Mouse (Mus musculus): Measurements from ENCODE around the gene Dyrk1a. TPM values are rescaled to one million over a fixed set of nuclear protein-coding genes. Genes with fewer than 3 reads are reported as not detected.
A peak's percentile ranks its signal among the peaks of the same experiment; 100 is the strongest.

Gene Dyrk1a
- polyA plus RNA-seq, 1 experiment from 2014 or later, result 16.8 TPM

GRCm38 (mm10) chr16:94624871-94625270 lies 55.1 kb downstream of the Dyrk1a start:
- Histone ChIP-seq H3K9ac (replicated peaks; ENCODE audit: low read depth, low read length) (no peak overlapping the region), H3K36me3 (ENCODE audit: control insufficient read depth, insufficient read depth, low read length) (no peaks in the 10 kb centered on the region), H3K4me3 (ENCODE audit: low read depth, low read length) (no peak overlapping the region), H3K9me3 (ENCODE audit: control insufficient read depth, low read depth, low read length) (no peaks in the 10 kb centered on the region), H3K4me2 (replicated peaks; ENCODE audit: low read depth, low read length) (no peak overlapping the region), H3K27me3 (ENCODE audit: control insufficient read depth, insufficient read depth, low read length) (no peaks in the 10 kb centered on the region), H3K4me1 (ENCODE audit: control insufficient read depth, insufficient read depth, low read length) (peaks cover 15% of the 10 kb centered on the region; the same call in 1 of the 2 replicates), H3K27ac (ENCODE audit: low read length) (no peak overlapping the region)
- ATAC-seq (ENCODE audit: insufficient number of reproducible peaks, insufficient read depth, low FRiP score, low read depth), result no peak
- WGBS, result 79% methylated on average over 4 of the region's 4 CpGs

DNA sequence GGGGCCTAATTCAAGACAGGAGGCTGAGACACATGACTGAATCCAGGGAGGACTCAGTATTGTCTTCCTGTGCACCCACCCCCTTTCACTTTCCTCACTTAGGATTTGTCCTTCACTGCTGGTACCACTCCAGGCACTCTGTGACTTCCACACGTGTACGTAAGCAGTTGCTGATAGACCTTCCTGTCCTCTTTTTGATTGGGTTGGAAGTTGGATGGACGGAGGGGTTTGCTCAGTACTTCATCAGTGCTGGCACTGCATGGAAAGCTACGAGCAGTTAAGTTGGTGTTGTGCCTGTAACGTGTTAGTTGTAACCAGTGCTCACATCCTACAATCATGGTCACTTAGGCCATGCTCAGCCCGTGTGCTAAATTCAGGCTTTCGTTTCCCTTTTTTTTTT lies 55.8 kb downstream of the Dyrk1a start:
- Histone ChIP-seq H3K4me3 (ENCODE audit: low read depth, low read length) (no peak overlapping the region), H3K4me1 (ENCODE audit: control insufficient read depth, insufficient read depth, low read length) (peaks cover 15% of the 10 kb centered on the region; the same call in 1 of the 2 replicates), H3K9me3 (ENCODE audit: control insufficient read depth, low read depth, low read length) (no peaks in the 10 kb centered on the region), H3K4me2 (replicated peaks; ENCODE audit: low read depth, low read length) (no peak overlapping the region), H3K9ac (replicated peaks; ENCODE audit: low read depth, low read length) (no peak overlapping the region), H3K27me3 (ENCODE audit: control insufficient read depth, insufficient read depth, low read length) (no peaks in the 10 kb centered on the region), H3K27ac (ENCODE audit: low read length) (no peak overlapping the region), H3K36me3 (ENCODE audit: control insufficient read depth, insufficient read depth, low read length) (no peaks in the 10 kb centered on the region)
- WGBS, result 88% methylated on average over 7 of the region's 7 CpGs
- ATAC-seq (ENCODE audit: insufficient number of reproducible peaks, insufficient read depth, low FRiP score, low read depth), result no peak

- Histone ChIP-seq H3K27me3 (ENCODE audit: control insufficient read depth, insufficient read depth, low read length) (no peaks in the 10 kb centered on the region), H3K36me3 (ENCODE audit: control insufficient read depth, insufficient read depth, low read length) (no peaks in the 10 kb centered on the region), H3K4me3 (ENCODE audit: low read depth, low read length) (no peak overlapping the region), H3K27ac (ENCODE audit: low read length) (peak overlapping the region; percentile 11; the same call in 1 of the 2 replicates), H3K4me2 (replicated peaks; ENCODE audit: low read depth, low read length) (no peak overlapping the region), H3K4me1 (ENCODE audit: control insufficient read depth, insufficient read depth, low read length) (peaks cover 15% of the 10 kb centered on the region; the same call in 1 of the 2 replicates), H3K9me3 (ENCODE audit: control insufficient read depth, low read depth, low read length) (no peaks in the 10 kb centered on the region), H3K9ac (replicated peaks; ENCODE audit: low read depth, low read length) (no peak overlapping the region)
- no peak for ATAC-seq (ENCODE audit: insufficient number of reproducible peaks, insufficient read depth, low FRiP score, low read depth)
- 60% methylated on average over 5 of the region's 5 CpGs for WGBS
Observed at GRCm38 (mm10) chr16:94627736-94628135, 57.9 kb downstream of the Dyrk1a start.

GRCm38 (mm10) chr16:94628976-94629729 lies 59.3 kb downstream of the Dyrk1a start:
- peak; percentile 59; the same call in 1 of the 2 replicates for ATAC-seq (ENCODE audit: insufficient number of reproducible peaks, insufficient read depth, low FRiP score, low read depth)

DNA sequence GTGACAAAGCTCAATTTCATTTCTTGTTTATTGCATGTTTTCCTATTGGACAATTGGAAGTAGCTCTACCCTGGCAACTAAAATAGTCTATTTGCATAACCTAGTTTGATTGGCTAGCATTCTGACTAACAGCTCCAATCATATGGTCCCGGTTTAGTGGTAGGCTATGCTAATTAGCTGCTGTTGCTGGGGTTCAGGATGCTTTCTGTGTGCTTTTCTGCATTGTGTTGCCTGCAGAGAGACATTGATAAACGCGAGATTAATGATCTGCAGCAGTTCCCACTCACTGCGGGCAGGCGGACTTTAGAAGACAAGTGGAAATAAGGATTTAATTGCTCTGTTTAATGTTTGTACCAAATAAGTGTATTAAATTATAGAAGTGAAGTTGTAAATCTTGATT lies 62.2 kb downstream of the Dyrk1a start:
- H3K4me2 ChIP-seq (replicated peaks; ENCODE audit: low read depth, low read length), result no peak overlapping the region
- no peaks in the 10 kb centered on the region for H3K36me3 ChIP-seq (ENCODE audit: control insufficient read depth, insufficient read depth, low read length)
- H3K27ac ChIP-seq (ENCODE audit: low read length), result no peak overlapping the region
- H3K4me3 ChIP-seq (ENCODE audit: low read depth, low read length), result no peak overlapping the region
- peak; percentile 82; the same call in 1 of the 2 replicates for ATAC-seq (ENCODE audit: insufficient number of reproducible peaks, insufficient read depth, low FRiP score, low read depth)
- no peaks in the 10 kb centered on the region for H3K27me3 ChIP-seq (ENCODE audit: control insufficient read depth, insufficient read depth, low read length)
- no peak overlapping the region for H3K9ac ChIP-seq (replicated peaks; ENCODE audit: low read depth, low read length)
- H3K9me3 ChIP-seq (ENCODE audit: control insufficient read depth, low read depth, low read length), result no peaks in the 10 kb centered on the region
- peaks cover 15% of the 10 kb centered on the region; the same call in 1 of the 2 replicates for H3K4me1 ChIP-seq (ENCODE audit: control insufficient read depth, insufficient read depth, low read length)
- WGBS, result 15% methylated on average over 5 of the region's 5 CpGs

More at GRCm38 (mm10) chr16:94628976-94629729, 59.3 kb downstream of the Dyrk1a start:
- 65% methylated on average over 9 of the region's 9 CpGs for WGBS
- H3K4me1 ChIP-seq (ENCODE audit: control insufficient read depth, insufficient read depth, low read length), result peaks cover 15% of the 10 kb centered on the region; the same call in 1 of the 2 replicates
- no peaks in the 10 kb centered on the region for H3K27me3 ChIP-seq (ENCODE audit: control insufficient read depth, insufficient read depth, low read length)
- 0 out of 2 replicates have a peak overlapping the region, but pooled peaks have one; percentile 2 for H3K4me2 ChIP-seq (replicated peaks; ENCODE audit: low read depth, low read length)
- H3K4me3 ChIP-seq (ENCODE audit: low read depth, low read length), result no peak overlapping the region
- H3K36me3 ChIP-seq (ENCODE audit: control insufficient read depth, insufficient read depth, low read length), result no peaks in the 10 kb centered on the region
- H3K27ac ChIP-seq (ENCODE audit: low read length), result peak overlapping the region; percentile 45; the same call in 1 of the 2 replicates
- no peak overlapping the region for H3K9ac ChIP-seq (replicated peaks; ENCODE audit: low read depth, low read length)
- no peaks in the 10 kb centered on the region for H3K9me3 ChIP-seq (ENCODE audit: control insufficient read depth, low read depth, low read length)

DNA sequence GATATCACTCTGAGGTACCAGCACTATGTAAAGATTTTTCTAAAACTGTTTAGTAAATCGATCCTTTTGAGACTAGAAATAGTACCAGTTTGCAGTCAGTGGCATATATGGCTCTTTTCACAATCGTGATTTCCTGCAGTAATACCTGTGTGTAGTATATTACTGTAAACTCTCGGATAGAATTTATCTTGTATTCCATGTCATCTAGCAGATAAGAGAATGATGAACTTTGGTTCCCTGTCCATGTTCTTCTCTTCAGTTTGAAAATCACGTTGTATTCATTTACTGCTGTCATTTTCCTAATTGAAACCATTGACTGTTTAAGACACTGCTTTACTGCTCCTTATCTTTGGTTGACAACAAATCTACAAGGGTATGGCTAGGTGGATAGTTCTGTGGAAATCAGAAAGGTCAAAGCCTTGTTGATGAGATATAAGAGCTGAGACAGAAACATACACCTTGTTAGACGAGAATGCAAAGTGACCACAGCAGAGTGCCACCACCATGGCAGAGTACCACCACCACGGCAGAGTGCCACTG lies 62.7 kb downstream of the Dyrk1a start:
- ATAC-seq (ENCODE audit: insufficient number of reproducible peaks, insufficient read depth, low FRiP score, low read depth), result no peak
- no peak overlapping the region for H3K27ac ChIP-seq (ENCODE audit: low read length)
- no peaks in the 10 kb centered on the region for H3K36me3 ChIP-seq (ENCODE audit: control insufficient read depth, insufficient read depth, low read length)
- H3K4me2 ChIP-seq (replicated peaks; ENCODE audit: low read depth, low read length), result no peak overlapping the region
- H3K4me3 ChIP-seq (ENCODE audit: low read depth, low read length), result no peak overlapping the region
- no peaks in the 10 kb centered on the region for H3K9me3 ChIP-seq (ENCODE audit: control insufficient read depth, low read depth, low read length)
- WGBS, result 63% methylated on average over 6 of the region's 6 CpGs
- H3K4me1 ChIP-seq (ENCODE audit: control insufficient read depth, insufficient read depth, low read length), result peaks cover 13% of the 10 kb centered on the region; the same call in 1 of the 2 replicates
- no peak overlapping the region for H3K9ac ChIP-seq (replicated peaks; ENCODE audit: low read depth, low read length)
- no peaks in the 10 kb centered on the region for H3K27me3 ChIP-seq (ENCODE audit: control insufficient read depth, insufficient read depth, low read length)

- no peak overlapping the region for H3K27ac ChIP-seq (ENCODE audit: low read length)
Observed at GRCm38 (mm10) chr16:94633012-94633411, 63.2 kb downstream of the Dyrk1a start.

DNA sequence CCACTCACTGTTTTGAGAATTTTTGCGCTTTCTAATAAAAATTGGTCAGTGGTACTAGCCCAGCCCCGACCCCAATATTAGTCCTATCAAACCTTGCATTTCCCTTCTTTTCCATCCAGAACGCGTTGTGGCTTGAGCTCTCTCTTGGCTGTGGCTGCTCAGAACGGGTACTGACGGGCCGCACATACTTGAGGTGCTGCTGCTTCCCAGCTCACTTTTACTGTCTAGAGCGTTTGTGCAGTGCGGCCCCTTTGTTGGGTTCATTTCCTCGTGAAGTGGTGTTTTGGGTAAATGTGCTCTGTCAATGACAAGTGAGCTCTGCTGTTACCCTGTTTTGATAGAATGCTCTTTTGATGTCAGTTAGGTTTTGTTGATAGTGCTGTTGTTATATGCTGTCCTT lies 67.6 kb downstream of the Dyrk1a start:
- no peaks in the 10 kb centered on the region for H3K27me3 ChIP-seq (ENCODE audit: control insufficient read depth, insufficient read depth, low read length)
- peaks cover 4% of the 10 kb centered on the region; the same call in 1 of the 2 replicates for H3K4me1 ChIP-seq (ENCODE audit: control insufficient read depth, insufficient read depth, low read length)
- H3K27ac ChIP-seq (ENCODE audit: low read length), result no peak overlapping the region
- 64% methylated on average over 10 of the region's 10 CpGs for WGBS
- no peaks in the 10 kb centered on the region for H3K9me3 ChIP-seq (ENCODE audit: control insufficient read depth, low read depth, low read length)
- H3K4me3 ChIP-seq (ENCODE audit: low read depth, low read length), result no peak overlapping the region
- no peaks in the 10 kb centered on the region for H3K36me3 ChIP-seq (ENCODE audit: control insufficient read depth, insufficient read depth, low read length)
- no peak for ATAC-seq (ENCODE audit: insufficient number of reproducible peaks, insufficient read depth, low FRiP score, low read depth)
- no peak overlapping the region for H3K4me2 ChIP-seq (replicated peaks; ENCODE audit: low read depth, low read length)
- H3K9ac ChIP-seq (replicated peaks; ENCODE audit: low read depth, low read length), result no peak overlapping the region

More at GRCm38 (mm10) chr16:94633012-94633411, 63.2 kb downstream of the Dyrk1a start:
- Histone ChIP-seq H3K4me3 (ENCODE audit: low read depth, low read length) (no peak overlapping the region), H3K27me3 (ENCODE audit: control insufficient read depth, insufficient read depth, low read length) (no peaks in the 10 kb centered on the region), H3K9me3 (ENCODE audit: control insufficient read depth, low read depth, low read length) (no peaks in the 10 kb centered on the region), H3K4me2 (replicated peaks; ENCODE audit: low read depth, low read length) (no peak overlapping the region), H3K9ac (replicated peaks; ENCODE audit: low read depth, low read length) (no peak overlapping the region), H3K36me3 (ENCODE audit: control insufficient read depth, insufficient read depth, low read length) (no peaks in the 10 kb centered on the region), H3K4me1 (ENCODE audit: control insufficient read depth, insufficient read depth, low read length) (peaks cover 13% of the 10 kb centered on the region; the same call in 1 of the 2 replicates)
- ATAC-seq (ENCODE audit: insufficient number of reproducible peaks, insufficient read depth, low FRiP score, low read depth), result no peak
- WGBS, result 55% methylated on average over 6 of the region's 6 CpGs
